ENCODE assay signal across 8 mouse cellular contexts in the genomic region with DNA sequence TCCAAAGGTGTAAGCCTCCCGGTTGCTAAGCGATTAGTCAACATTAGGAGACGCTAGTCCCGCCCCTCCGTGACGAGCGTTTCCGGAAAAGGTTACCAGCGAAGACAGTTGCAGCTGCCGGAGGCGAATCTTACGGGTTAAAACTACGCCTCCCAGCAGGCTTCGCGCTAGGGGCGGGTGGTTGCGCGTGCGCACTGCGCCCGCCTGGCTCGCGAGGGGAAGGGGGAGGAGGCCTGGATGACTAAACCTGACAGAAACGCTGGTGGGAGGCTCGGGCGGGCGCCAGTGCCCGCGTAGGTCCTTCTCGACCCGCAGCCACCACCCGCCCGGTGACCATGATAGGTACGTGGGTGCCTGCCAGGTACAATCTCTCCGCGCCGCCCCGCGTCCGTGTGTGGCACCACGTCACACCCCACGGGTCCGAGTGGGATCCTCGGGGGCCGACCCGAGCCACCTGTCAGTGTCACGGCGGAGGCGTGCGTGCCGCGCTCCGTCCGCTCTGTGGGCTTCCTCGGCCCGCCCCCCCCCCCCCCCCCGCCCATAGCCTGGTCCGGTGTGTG. TPM values are rescaled to one million over a fixed set of nuclear protein-coding genes. Genes with fewer than 3 reads are reported as not detected.
DNase-seq lines count a peak whose midpoint lies in the region; ATAC-seq lines count a peak whose summit lies in the region.

A gene (minus strand): TSS at position 164 of the 560 bp plus-strand sequence.
A gene (plus strand): TSS at position 237 of the 560 bp plus-strand sequence.

- peak; percentile 99 for DNase-seq in adipocyte (ENCODE audit: low spot score)
- DNase-seq in embryo, embryonic 10 days (ENCODE audit: low spot score): peak; percentile 99
- peak; percentile 98 for DNase-seq in gastrocnemius, postnatal 10 days
- DNase-seq in induced T-regulatory cell, adult 2 months (ENCODE audit: low read depth): peak; percentile 95
- peak; percentile 95 to 98 for DNase-seq in left cerebral cortex, adult 9 months (ENCODE audit: low spot score in 2 of 2)
- peak; percentile 96 for DNase-seq in right cerebral cortex, postnatal 14 days
- DNase-seq in urinary bladder, postnatal 36 days (ENCODE audit: low spot score in 2 of 2): peak; percentile 96 to 98

- peak; percentile 93 for ATAC-seq in megakaryocyte progenitor cell, adult 5-6 weeks (replicated peaks; ENCODE audit: poor library complexity)

RNA-seq across cellular contexts. Expression of the first gene that starts in this region (rescaled TPM):
- total RNA-seq in gastrocnemius, postnatal 10 days (2021): 1 to 10 TPM; 1.9 to 2.1 TPM
- total RNA-seq in megakaryocyte progenitor cell, adult 5-6 weeks (2015): 0.20 TPM in 1 of 2 replicates, not detected in the other
- total RNA-seq in megakaryocyte progenitor cell, adult 5-6 weeks (2017): 0.46 and 0.68 TPM in 2 replicates

RNA-seq across cellular contexts. Expression of the second gene that starts in this region (rescaled TPM):
- total RNA-seq in gastrocnemius, postnatal 10 days (2021): 10 to 100 TPM; 12.7 to 15.9 TPM
- total RNA-seq in megakaryocyte progenitor cell, adult 5-6 weeks (2015): 0.57 and 0.73 TPM in 2 replicates
- total RNA-seq in megakaryocyte progenitor cell, adult 5-6 weeks (2017): 0.25 and 1.1 TPM in 2 replicates

Comparison
In these comparisons a context has a peak if more than half of its experiments do, and no peak if none do; other contexts are left out.
1. Peak in every context shown above with its lines: DNase-seq and ATAC-seq.
2. RNA of the second gene that starts in this region (total RNA-seq): 12.7 to 15.9 TPM in gastrocnemius, postnatal 10 days; 0.25 to 1.1 TPM in megakaryocyte progenitor cell, adult 5-6 weeks; every median in the first group is over 4 times any median in the second.